Mouse (Mus musculus) left cerebral cortex, adult 8-10 months (tissue): ENCODE measurements around the gene Gm49322. TPM values are rescaled to one million over a fixed set of nuclear protein-coding genes. Genes with fewer than 3 reads are reported as not detected.
"Not testable (repeated sequence)": the region's sequence is repeated elsewhere in the genome, so short reads cannot be mapped to it uniquely, and the experiment has no call there.

Experiments used
- DNase-seq, 2 experiments: peaks; one replicate each; pipeline ENCODE4 v3.0.0; 2022; ENCODE audit warnings: low spot score in 2 of 2
- total RNA-seq, 4 experiments: library from RNA; stranded (reverse); gene quantifications; 2 replicates each; pipeline ENCODE4 v1.2.4; 2022

Gene Gm49322
- total RNA-seq, 4 experiments from 2014 or later = 1.8 to 4.2 (median 3.3) TPM

GRCm38 (mm10) chr10:80611024-80611423, 5.2 kb downstream of the Gm49322 start:
- DNase-seq = no peak

GRCm38 (mm10) chr10:80611905-80612304, 6.1 kb downstream of the Gm49322 start:
- no peak for DNase-seq

GRCm38 (mm10) chr10:80613821-80614220, 8.0 kb downstream of the Gm49322 start:
- no peak for DNase-seq

- DNase-seq = no peak
These were observed 8.5 kb downstream of the Gm49322 start for GRCm38 (mm10) chr10:80614351-80614750.

GRCm38 (mm10) chr10:80618181-80618580, 12.4 kb downstream of the Gm49322 start:
- no peak for DNase-seq

GRCm38 (mm10) chr10:80619465-80620244, 13.8 kb downstream of the Gm49322 start:
- no peak for DNase-seq

- no peak for DNase-seq
These were observed 14.5 kb downstream of the Gm49322 start for GRCm38 (mm10) chr10:80620365-80620764.

- no peak for DNase-seq
These were observed 15.2 kb downstream of the Gm49322 start for GRCm38 (mm10) chr10:80620796-80621689.

- no peak for DNase-seq
These were observed 15.8 kb downstream of the Gm49322 start for GRCm38 (mm10) chr10:80621690-80621939.

- DNase-seq = peak; percentile 98 to 100
These were observed 16.3 kb downstream of the Gm49322 start for GRCm38 (mm10) chr10:80621940-80622660.

GRCm38 (mm10) chr10:80622661-80623456, 17.0 kb downstream of the Gm49322 start, which contains the start of gene Csnk1g2:
Gene Csnk1g2 (plus strand): TSS chr10:80622838.
- DNase-seq = peak in 1 of 2 experiments; percentile 61

- no peak for DNase-seq
These were observed 17.8 kb downstream of the Gm49322 start for GRCm38 (mm10) chr10:80623457-80624191.

- DNase-seq = no peak
These were observed 19.9 kb downstream of the Gm49322 start for GRCm38 (mm10) chr10:80625764-80626163.

GRCm38 (mm10) chr10:80627685-80628084, 21.9 kb downstream of the Gm49322 start:
- no peak for DNase-seq

GRCm38 (mm10) chr10:80628925-80629324, 23.1 kb downstream of the Gm49322 start:
- DNase-seq = no peak

- DNase-seq = no peak
These were observed 29.5 kb downstream of the Gm49322 start for GRCm38 (mm10) chr10:80635345-80635744.

- DNase-seq = no peak
These were observed 41.1 kb downstream of the Gm49322 start for GRCm38 (mm10) chr10:80646936-80647335.

GRCm38 (mm10) chr10:80649910-80650309, 44.1 kb downstream of the Gm49322 start:
- not testable (repeated sequence) for DNase-seq

GRCm38 (mm10) chr10:80650392-80650791, 44.6 kb downstream of the Gm49322 start:
- DNase-seq = peak in 1 of 2 experiments; percentile 61

GRCm38 (mm10) chr10:80653156-80653720, 47.4 kb downstream of the Gm49322 start:
- no peak for DNase-seq
